Mouse (Mus musculus): Measurements from ENCODE around the gene BC030867. TPM values are rescaled to one million over a fixed set of nuclear protein-coding genes. Genes with fewer than 3 reads are reported as not detected.
A peak's percentile ranks its signal among the peaks of the same experiment; 100 is the strongest.

BC030867 gene
- polyA plus RNA-seq, 1 experiment from 2014 or later = 22.9 TPM

- no peak overlapping the region for H3K9ac ChIP-seq (ENCODE audit: low read depth, low read length)
- H3K27ac ChIP-seq (ENCODE audit: low read depth, low read length) = no peak overlapping the region
- H3K4me3 ChIP-seq (ENCODE audit: low read length) = no peak overlapping the region
- no peaks in the 10 kb centered on the region for H3K9me3 ChIP-seq (ENCODE audit: control insufficient read depth, low read length)
- ATAC-seq (ENCODE audit: low FRiP score, low TSS enrichment) = no peak
- H3K27me3 ChIP-seq (ENCODE audit: control insufficient read depth, insufficient read depth, low read length) = no peaks in the 10 kb centered on the region
- 78% methylated on average over 12 of the region's 12 CpGs for WGBS
- no peaks in the 10 kb centered on the region for H3K36me3 ChIP-seq (ENCODE audit: control insufficient read depth, insufficient read depth, low read length)
- H3K4me1 ChIP-seq (ENCODE audit: control insufficient read depth, insufficient read depth, low read length) = peaks cover 39% of the 10 kb centered on the region
- H3K4me2 ChIP-seq (replicated peaks; ENCODE audit: low read depth, low read length) = no peak overlapping the region
Observed at GRCm38 (mm10) chr11:102226067-102226978, 22.4 kb upstream of the BC030867 start.

GRCm38 (mm10) chr11:102227270-102228190 is 21.2 kb upstream of the BC030867 start:
- no peak for ATAC-seq (ENCODE audit: low FRiP score, low TSS enrichment)
- WGBS = 27% methylated on average over 12 of the region's 12 CpGs
- Histone ChIP-seq H3K27ac (ENCODE audit: low read depth, low read length) (no peak overlapping the region), H3K27me3 (ENCODE audit: control insufficient read depth, insufficient read depth, low read length) (no peaks in the 10 kb centered on the region), H3K9ac (ENCODE audit: low read depth, low read length) (peak overlapping the region; percentile 18; the same call in 1 of the 2 replicates), H3K4me3 (ENCODE audit: low read length) (peak overlapping the region; percentile 92), H3K4me1 (ENCODE audit: control insufficient read depth, insufficient read depth, low read length) (peaks cover 28% of the 10 kb centered on the region), H3K4me2 (replicated peaks; ENCODE audit: low read depth, low read length) (peak overlapping the region; percentile 88), H3K9me3 (ENCODE audit: control insufficient read depth, low read length) (no peaks in the 10 kb centered on the region), H3K36me3 (ENCODE audit: control insufficient read depth, insufficient read depth, low read length) (no peaks in the 10 kb centered on the region)

GRCm38 (mm10) chr11:102228191-102228545 is 20.5 kb upstream of the BC030867 start:
- Histone ChIP-seq H3K36me3 (ENCODE audit: control insufficient read depth, insufficient read depth, low read length) (no peaks in the 10 kb centered on the region), H3K27me3 (ENCODE audit: control insufficient read depth, insufficient read depth, low read length) (no peaks in the 10 kb centered on the region), H3K4me2 (replicated peaks; ENCODE audit: low read depth, low read length) (peak overlapping the region; percentile 88), H3K9me3 (ENCODE audit: control insufficient read depth, low read length) (no peaks in the 10 kb centered on the region), H3K27ac (ENCODE audit: low read depth, low read length) (no peak overlapping the region), H3K4me1 (ENCODE audit: control insufficient read depth, insufficient read depth, low read length) (peaks cover 28% of the 10 kb centered on the region), H3K9ac (ENCODE audit: low read depth, low read length) (peak overlapping the region; percentile 18; the same call in 1 of the 2 replicates), H3K4me3 (ENCODE audit: low read length) (peak overlapping the region; percentile 92)
- no peak for ATAC-seq (ENCODE audit: low FRiP score, low TSS enrichment)
- 35% methylated on average over 9 of the region's 9 CpGs for WGBS

- H3K9ac ChIP-seq (ENCODE audit: low read depth, low read length) = peak overlapping the region; percentile 92; the same call in 1 of the 2 replicates
- 20% methylated on average over 7 of the region's 7 CpGs for WGBS
- H3K4me2 ChIP-seq (replicated peaks; ENCODE audit: low read depth, low read length) = peak overlapping the region; percentile 88
- no peaks in the 10 kb centered on the region for H3K36me3 ChIP-seq (ENCODE audit: control insufficient read depth, insufficient read depth, low read length)
- no peaks in the 10 kb centered on the region for H3K27me3 ChIP-seq (ENCODE audit: control insufficient read depth, insufficient read depth, low read length)
- H3K9me3 ChIP-seq (ENCODE audit: control insufficient read depth, low read length) = no peaks in the 10 kb centered on the region
- no peak for ATAC-seq (ENCODE audit: low FRiP score, low TSS enrichment)
- H3K4me1 ChIP-seq (ENCODE audit: control insufficient read depth, insufficient read depth, low read length) = peaks cover 28% of the 10 kb centered on the region
- no peak overlapping the region for H3K27ac ChIP-seq (ENCODE audit: low read depth, low read length)
- H3K4me3 ChIP-seq (ENCODE audit: low read length) = peak overlapping the region; percentile 92
Observed at GRCm38 (mm10) chr11:102228646-102229268, 19.9 kb upstream of the BC030867 start.

DNA sequence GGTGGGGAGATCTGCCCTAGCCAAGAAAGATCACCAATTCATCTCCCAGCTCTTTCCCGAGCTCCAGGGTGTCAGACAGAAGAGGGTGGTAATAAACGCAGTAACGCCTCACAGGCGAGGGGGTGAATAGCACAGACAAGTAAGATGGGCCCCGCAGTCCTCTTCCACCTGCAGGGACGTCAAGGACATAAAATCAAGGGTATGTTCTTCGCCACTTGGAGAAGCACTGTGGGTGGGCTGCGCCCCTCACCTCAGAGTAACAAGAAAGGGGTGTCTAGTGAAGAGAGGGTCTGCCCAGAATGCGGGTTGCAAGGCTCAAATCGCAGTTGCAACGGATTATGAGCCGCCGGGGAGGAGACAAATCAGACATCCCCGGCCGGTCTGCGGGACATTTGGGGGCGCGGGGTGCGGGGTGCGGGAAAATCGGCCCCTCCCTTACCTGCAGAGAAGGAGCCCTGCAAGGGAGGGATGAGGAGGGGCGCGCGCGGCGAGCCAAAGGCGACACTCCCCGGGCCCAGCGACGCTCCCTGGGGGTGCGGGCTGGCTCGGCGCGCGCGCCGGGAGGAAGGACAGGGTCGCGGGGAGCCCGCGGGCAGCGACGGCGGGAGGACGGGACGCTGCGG is 19.2 kb upstream of the BC030867 start:
- Histone ChIP-seq H3K9me3 (ENCODE audit: control insufficient read depth, low read length) (no peaks in the 10 kb centered on the region), H3K36me3 (ENCODE audit: control insufficient read depth, insufficient read depth, low read length) (no peaks in the 10 kb centered on the region), H3K27me3 (ENCODE audit: control insufficient read depth, insufficient read depth, low read length) (no peaks in the 10 kb centered on the region), H3K27ac (ENCODE audit: low read depth, low read length) (peak overlapping the region; percentile 62; the same call in 1 of the 2 replicates), H3K4me1 (ENCODE audit: control insufficient read depth, insufficient read depth, low read length) (peaks cover 27% of the 10 kb centered on the region), H3K4me3 (ENCODE audit: low read length) (peak overlapping the region; percentile 92), H3K9ac (ENCODE audit: low read depth, low read length) (peak overlapping the region; percentile 92), H3K4me2 (replicated peaks; ENCODE audit: low read depth, low read length) (peak overlapping the region; percentile 88)
- WGBS = 1% methylated on average over 40 of the region's 47 CpGs
- ATAC-seq (ENCODE audit: low FRiP score, low TSS enrichment) = peak; percentile 40

DNA sequence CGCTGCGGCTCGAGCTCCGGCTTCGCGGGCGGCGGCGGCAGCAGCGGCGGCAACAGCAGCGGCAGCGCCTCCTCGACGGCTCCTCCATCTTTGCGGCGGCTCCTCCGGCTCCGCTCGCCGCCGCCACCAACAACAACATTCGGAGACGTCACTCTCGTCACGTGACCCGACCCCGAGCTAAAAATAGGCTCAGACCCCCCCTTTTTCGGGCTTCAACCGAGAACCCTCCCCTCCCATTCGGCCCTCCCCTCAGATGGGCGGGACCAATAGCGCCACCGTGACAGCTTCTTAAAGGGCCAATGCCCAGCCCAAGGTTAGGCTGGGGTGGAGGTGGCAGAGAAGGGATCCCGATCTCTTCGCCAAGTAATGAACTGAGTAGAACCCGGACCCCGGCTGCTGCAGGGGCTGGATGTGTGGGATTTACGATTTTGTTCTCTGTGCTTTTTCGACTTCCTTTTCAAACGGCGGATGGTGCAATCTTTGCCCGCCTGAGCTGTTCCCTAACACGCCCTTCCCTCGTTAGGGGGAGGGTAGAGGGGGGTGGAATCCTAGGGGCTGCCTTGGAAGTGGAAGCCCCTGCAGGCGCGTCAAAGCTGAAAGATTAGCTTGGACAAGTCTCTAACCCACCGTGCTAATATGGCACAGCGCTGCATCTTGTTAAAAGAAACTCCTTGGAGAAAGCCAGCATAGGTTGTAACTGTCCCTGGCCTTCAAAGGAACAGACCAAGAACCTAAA is 18.5 kb upstream of the BC030867 start, which contains the start of gene Hdac5:
TSS of gene Hdac5 (minus strand) at position 161 of the 736 bp plus-strand sequence.
- Histone ChIP-seq H3K4me3 (ENCODE audit: low read length) (peak within 1 kb of the TSS; percentile 92), H3K27ac (ENCODE audit: low read depth, low read length) (peak within 1 kb of the TSS; percentile 62; the same call in 1 of the 2 replicates), H3K9ac (ENCODE audit: low read depth, low read length) (peak within 1 kb of the TSS; percentile 92), H3K36me3 (ENCODE audit: control insufficient read depth, insufficient read depth, low read length) (no peaks in the 10 kb centered on the region), H3K4me2 (replicated peaks; ENCODE audit: low read depth, low read length) (peak within 1 kb of the TSS; percentile 88), H3K9me3 (ENCODE audit: control insufficient read depth, low read length) (no peaks in the 10 kb centered on the region), H3K4me1 (ENCODE audit: control insufficient read depth, insufficient read depth, low read length) (peaks cover 21% of the 10 kb centered on the region), H3K27me3 (ENCODE audit: control insufficient read depth, insufficient read depth, low read length) (no peaks in the 10 kb centered on the region)
- peak; percentile 90 for ATAC-seq (ENCODE audit: low FRiP score, low TSS enrichment)
- under 1% methylated on average over 40 of the region's 49 CpGs for WGBS

GRCm38 (mm10) chr11:102236022-102236421 is 12.7 kb upstream of the BC030867 start:
- Histone ChIP-seq H3K9me3 (ENCODE audit: control insufficient read depth, low read length) (no peaks in the 10 kb centered on the region), H3K27ac (ENCODE audit: low read depth, low read length) (no peak overlapping the region), H3K36me3 (ENCODE audit: control insufficient read depth, insufficient read depth, low read length) (no peaks in the 10 kb centered on the region), H3K27me3 (ENCODE audit: control insufficient read depth, insufficient read depth, low read length) (no peaks in the 10 kb centered on the region), H3K4me2 (replicated peaks; ENCODE audit: low read depth, low read length) (no peak overlapping the region), H3K4me3 (ENCODE audit: low read length) (no peak overlapping the region), H3K9ac (ENCODE audit: low read depth, low read length) (no peak overlapping the region), H3K4me1 (ENCODE audit: control insufficient read depth, insufficient read depth, low read length) (no peaks in the 10 kb centered on the region)
- WGBS = 56% methylated on average over 2 of the region's 2 CpGs
- ATAC-seq (ENCODE audit: low FRiP score, low TSS enrichment) = no peak

- no peak overlapping the region for H3K27ac ChIP-seq (ENCODE audit: low read depth, low read length)
- no peaks in the 10 kb centered on the region for H3K4me1 ChIP-seq (ENCODE audit: control insufficient read depth, insufficient read depth, low read length)
- no peak overlapping the region for H3K4me3 ChIP-seq (ENCODE audit: low read length)
- H3K27me3 ChIP-seq (ENCODE audit: control insufficient read depth, insufficient read depth, low read length) = no peaks in the 10 kb centered on the region
- no peak overlapping the region for H3K4me2 ChIP-seq (replicated peaks; ENCODE audit: low read depth, low read length)
- H3K9me3 ChIP-seq (ENCODE audit: control insufficient read depth, low read length) = no peaks in the 10 kb centered on the region
- H3K36me3 ChIP-seq (ENCODE audit: control insufficient read depth, insufficient read depth, low read length) = no peaks in the 10 kb centered on the region
- no peak overlapping the region for H3K9ac ChIP-seq (ENCODE audit: low read depth, low read length)
- 82% methylated on average over 6 of the region's 6 CpGs for WGBS
- ATAC-seq (ENCODE audit: low FRiP score, low TSS enrichment) = no peak
Observed at GRCm38 (mm10) chr11:102240636-102241035, 8.0 kb upstream of the BC030867 start.

Measured in kidney, embryonic 14.5 days (tissue).